Comparison of ENCODE assay signal across 21 mouse cellular contexts in genomic region chr6:116074892-116075291, GRCm38 (mm10).
DNase-seq lines count a peak whose midpoint lies in the region; ATAC-seq and TF ChIP-seq lines count a peak whose summit lies in the region.
"Had no signal": no experiment of that assay in that cellular context is flagged by ENCODE, and none has a peak within 500 bp of the region (broad histone marks: within the 10 kb centered on the region; RNA-seq: fewer than 3 reads in every experiment).

No protein-coding gene starts in this region.

- peak overlapping the region; percentile 39; the same call in 1 of the 2 replicates for H3K27ac ChIP-seq in heart, embryonic 10.5 days
- no peak overlapping the region for H3K27ac ChIP-seq in kidney, postnatal 0 days
- peak overlapping the region; percentile 97; the same call in 1 of the 2 replicates for H3K27ac ChIP-seq in heart, postnatal 0 days (ENCODE audit: low read depth)
- H3K27ac ChIP-seq in intestine, postnatal 0 days (ENCODE audit: low read depth, low read length) = peak overlapping the region; percentile 57
- H3K27ac ChIP-seq in left cerebral cortex, adult 2 months = no peak overlapping the region
- H3K27ac ChIP-seq: forebrain, embryonic 13.5 days; hindbrain, embryonic 14.5 days; liver, embryonic 15.5 days; lung, embryonic 15.5 days; midbrain, embryonic 13.5 days had no signal

- intact Hi-C loops in left cerebral cortex, adult 2 months (cut with DNase I) = no loop called here

- TF ChIP-seq EP300 in heart, postnatal 0 days (IDR thresholded peaks at IDR 0.05; ENCODE audit: low read depth) = no peak

- no peak overlapping the region for H3K4me3 ChIP-seq in heart, embryonic 10.5 days
- H3K4me3 ChIP-seq in kidney, postnatal 0 days (replicated peaks; ENCODE audit: low read depth, low read length) = no peak overlapping the region
- H3K4me3 ChIP-seq in heart, postnatal 0 days (ENCODE audit: low read depth, low read length) = no peak overlapping the region
- H3K4me3 ChIP-seq in intestine, postnatal 0 days (ENCODE audit: low read depth, low read length) = no peak overlapping the region
- H3K4me3 ChIP-seq in left cerebral cortex, adult 2 months = no peak overlapping the region
- H3K4me3 ChIP-seq: forebrain, embryonic 13.5 days; liver, embryonic 15.5 days; lung, embryonic 15.5 days; megakaryocyte, embryonic 14.5 days; midbrain, embryonic 13.5 days had no signal

- no peaks in the 10 kb centered on the region for H3K9me3 ChIP-seq in heart, embryonic 10.5 days
- H3K9me3 ChIP-seq in kidney, postnatal 0 days (replicated peaks; ENCODE audit: low read length) = no peaks in the 10 kb centered on the region
- no peaks in the 10 kb centered on the region for H3K9me3 ChIP-seq in heart, postnatal 0 days (replicated peaks; ENCODE audit: control insufficient read depth, low read length)
- no peaks in the 10 kb centered on the region for H3K9me3 ChIP-seq in intestine, postnatal 0 days (ENCODE audit: control insufficient read depth)
- H3K9me3 ChIP-seq: forebrain, embryonic 13.5 days; G1E; liver, embryonic 15.5 days; lung, embryonic 15.5 days; megakaryocyte, embryonic 14.5 days; midbrain, embryonic 13.5 days had no signal

- H3K4me1 ChIP-seq in heart, embryonic 10.5 days = peaks cover 42% of the 10 kb centered on the region
- H3K4me1 ChIP-seq in kidney, postnatal 0 days (replicated peaks; ENCODE audit: insufficient read depth, low read length) = peaks cover 4% of the 10 kb centered on the region; the same call in 1 of the 2 replicates
- H3K4me1 ChIP-seq in heart, postnatal 0 days (ENCODE audit: control insufficient read depth, insufficient read depth) = peaks cover 39% of the 10 kb centered on the region
- H3K4me1 ChIP-seq in intestine, postnatal 0 days (replicated peaks; ENCODE audit: control insufficient read depth, insufficient read depth, low read length) = peaks cover 15% of the 10 kb centered on the region; the same call in 1 of the 2 replicates

- no peaks in the 10 kb centered on the region for H3K27me3 ChIP-seq in heart, embryonic 10.5 days (ENCODE audit: insufficient read depth, poor library complexity, severe bottlenecking)
- H3K27me3 ChIP-seq in kidney, postnatal 0 days (ENCODE audit: insufficient read depth, low read length) = no peaks in the 10 kb centered on the region
- H3K27me3 ChIP-seq in heart, postnatal 0 days (ENCODE audit: control insufficient read depth, insufficient read depth, low read length) = no peaks in the 10 kb centered on the region
- H3K27me3 ChIP-seq in intestine, postnatal 0 days (replicated peaks; ENCODE audit: control insufficient read depth, insufficient read depth, low read length) = no peaks in the 10 kb centered on the region
- H3K27me3 ChIP-seq: CH12.LX; forebrain, embryonic 13.5 days; liver, embryonic 15.5 days; lung, embryonic 15.5 days; megakaryocyte, embryonic 14.5 days; midbrain, embryonic 13.5 days; Patski had no signal

- DNase-seq in heart, embryonic 10.5 days (ENCODE audit: low spot score) = no peak
- no peak for DNase-seq in heart, adult 9 months (ENCODE audit: low spot score in 2 of 2)
- DNase-seq in kidney, postnatal 0 days (ENCODE audit: low spot score) = peak; percentile 43
- DNase-seq in kidney, adult 18-20 months = no peak
- DNase-seq in heart, postnatal 0 days (ENCODE audit: low spot score) = no peak
- no peak for DNase-seq in left cerebral cortex, adult 2 months (ENCODE audit: extremely low spot score in 1 of 2, low spot score in 2 of 2)
- DNase-seq: adrenal gland, postnatal 36 days; B cell, adult 2 months; cerebellum, adult 9-10 months; kidney, postnatal 25 days; lung, postnatal 36 days had no signal

- no peak overlapping the region for H3K9ac ChIP-seq in kidney, postnatal 0 days (ENCODE audit: low read depth, low read length)
- no peak overlapping the region for H3K9ac ChIP-seq in heart, postnatal 0 days (replicated peaks; ENCODE audit: low read depth, low read length)
- H3K9ac ChIP-seq in intestine, postnatal 0 days (ENCODE audit: low read depth, low read length) = no peak overlapping the region
- H3K9ac ChIP-seq: forebrain, embryonic 13.5 days; hindbrain, embryonic 14.5 days; liver, embryonic 15.5 days; lung, embryonic 15.5 days; midbrain, embryonic 13.5 days had no signal

- H3K36me3 ChIP-seq in heart, embryonic 10.5 days = no peaks in the 10 kb centered on the region
- H3K36me3 ChIP-seq in kidney, postnatal 0 days (ENCODE audit: insufficient read depth, low read length) = no peaks in the 10 kb centered on the region
- H3K36me3 ChIP-seq in heart, postnatal 0 days (replicated peaks; ENCODE audit: control insufficient read depth, insufficient read depth, low read length) = no peaks in the 10 kb centered on the region
- no peaks in the 10 kb centered on the region for H3K36me3 ChIP-seq in intestine, postnatal 0 days (ENCODE audit: control insufficient read depth, insufficient read depth)
- H3K36me3 ChIP-seq: G1E; liver, embryonic 15.5 days; lung, embryonic 15.5 days; midbrain, embryonic 13.5 days had no signal

- ATAC-seq in kidney, postnatal 0 days (replicated peaks; ENCODE audit: low FRiP score, low read depth) = no peak
- no peak for ATAC-seq in heart, postnatal 0 days (ENCODE audit: insufficient read depth, low read depth)
- 0 out of 2 replicates have a peak, but pooled peaks have one; percentile 37 for ATAC-seq in intestine, postnatal 0 days
- ATAC-seq: forebrain, embryonic 13.5 days; midbrain, embryonic 13.5 days; Patski had no signal

- no peak for TF ChIP-seq CTCF in kidney, postnatal 0 days (IDR thresholded peaks at IDR 0.05; ENCODE audit: low read depth)
- no peak for TF ChIP-seq CTCF in heart, postnatal 0 days (IDR thresholded peaks at IDR 0.05; ENCODE audit: low read depth)
- TF ChIP-seq CTCF in intestine, postnatal 0 days (IDR thresholded peaks at IDR 0.05; ENCODE audit: low read depth) = no peak
- TF ChIP-seq CTCF in left cerebral cortex, adult 2 months (IDR thresholded peaks at IDR 0.05) = no peak

- H3K4me2 ChIP-seq in kidney, postnatal 0 days (ENCODE audit: low read length) = no peak overlapping the region
- H3K4me2 ChIP-seq in heart, postnatal 0 days (ENCODE audit: low read depth, low read length) = no peak overlapping the region
- H3K4me2 ChIP-seq in intestine, postnatal 0 days (replicated peaks; ENCODE audit: low read depth) = no peak overlapping the region
- H3K4me2 ChIP-seq: forebrain, embryonic 13.5 days; hindbrain, embryonic 14.5 days; liver, embryonic 15.5 days; lung, embryonic 15.5 days; midbrain, embryonic 13.5 days had no signal

Comparison
In these comparisons a context has a peak if more than half of its experiments do, and no peak if none do; other contexts are left out.
1. H3K27ac ChIP-seq: peak in heart, embryonic 10.5 days (single experiment), heart, postnatal 0 days (single experiment) and intestine, postnatal 0 days (single experiment); none in kidney, postnatal 0 days (single experiment) and left cerebral cortex, adult 2 months (single experiment).